Comparison of ENCODE assay signal across 23 mouse cellular contexts in the genomic region with DNA sequence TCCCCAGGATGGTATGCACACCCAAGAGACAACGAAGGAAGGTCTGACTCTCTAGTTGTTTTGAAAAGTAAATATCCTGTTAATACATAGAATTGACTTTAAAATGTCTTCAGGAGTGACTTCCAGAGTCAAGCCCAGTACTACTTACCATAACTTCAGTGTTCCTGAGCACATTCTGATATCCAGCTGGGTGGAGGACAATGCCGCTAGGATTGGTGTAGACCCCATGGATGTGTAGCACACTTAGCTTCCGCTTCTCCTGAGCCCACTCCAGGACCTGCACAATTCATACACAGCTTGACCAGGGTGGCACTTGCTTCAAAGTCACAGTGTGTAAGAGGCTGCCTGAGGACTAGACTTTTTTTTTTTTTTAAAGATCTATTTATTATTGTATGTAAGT. TPM values are rescaled to one million over a fixed set of nuclear protein-coding genes. Genes with fewer than 3 reads are reported as not detected.
DNase-seq lines count a peak whose midpoint lies in the region; ATAC-seq lines count a peak whose summit lies in the region.
"Had no signal": no experiment of that assay in that cellular context is flagged by ENCODE, and none has a peak within 500 bp of the region (broad histone marks: within the 10 kb centered on the region; RNA-seq: fewer than 3 reads in every experiment).

No protein-coding gene starts in this region.

- 95% methylated on average over 3 of the region's 3 CpGs for WGBS in midbrain, embryonic 11.5 days
- 99% methylated on average over 3 of the region's 3 CpGs for WGBS in midbrain, embryonic 14.5 days
- 95% methylated on average over 3 of the region's 3 CpGs for WGBS in neural tube, embryonic 15.5 days

- H3K36me3 ChIP-seq in midbrain, embryonic 11.5 days (ENCODE audit: control insufficient read depth, insufficient read depth, low read length) = peaks cover 3% of the 10 kb centered on the region; the same call in 1 of the 2 replicates
- H3K36me3 ChIP-seq in midbrain, embryonic 14.5 days (ENCODE audit: control insufficient read depth, insufficient read depth, low read length) = peaks cover 53% of the 10 kb centered on the region
- peaks cover 60% of the 10 kb centered on the region for H3K36me3 ChIP-seq in neural tube, embryonic 15.5 days

- no peaks in the 10 kb centered on the region for H3K9me3 ChIP-seq in midbrain, embryonic 11.5 days (ENCODE audit: control insufficient read depth, low read length)
- H3K9me3 ChIP-seq in midbrain, embryonic 14.5 days (ENCODE audit: control insufficient read depth, low read length) = no peaks in the 10 kb centered on the region
- H3K9me3 ChIP-seq in neural tube, embryonic 15.5 days (replicated peaks) = no peaks in the 10 kb centered on the region
- H3K9me3 ChIP-seq: embryonic facial prominence, embryonic 10.5 days; embryonic facial prominence, embryonic 12.5 days; forebrain, embryonic 10.5 days; forebrain, embryonic 12.5 days had no signal

- no peaks in the 10 kb centered on the region for H3K27me3 ChIP-seq in midbrain, embryonic 11.5 days (ENCODE audit: control insufficient read depth, insufficient read depth, low read length)
- no peaks in the 10 kb centered on the region for H3K27me3 ChIP-seq in midbrain, embryonic 14.5 days (ENCODE audit: control insufficient read depth, insufficient read depth, low read length)
- no peaks in the 10 kb centered on the region for H3K27me3 ChIP-seq in neural tube, embryonic 15.5 days (replicated peaks)
- H3K27me3 ChIP-seq: CH12.LX; embryonic facial prominence, embryonic 12.5 days; forebrain, embryonic 12.5 days had no signal

- DNase-seq in midbrain, embryonic 11.5 days (ENCODE audit: low spot score, missing footprints) = peak; percentile 69
- no peak for DNase-seq in midbrain, embryonic 14.5 days
- peak; percentile 80 for DNase-seq in ZHBTc4 (ENCODE audit: low read depth, low spot score)
- no peak for DNase-seq in right cerebral cortex, postnatal 25 days
- DNase-seq: adrenal gland, adult 2 months; adrenal gland, postnatal 10 days; adrenal gland, postnatal 25 days; B cell, adult 2 months; cerebellum, adult 11-12 months; cerebellum, adult 2 months; cerebellum, adult 9-10 months; cerebellum, postnatal 10 days; cerebellum, postnatal 25 days had no signal

- no peak overlapping the region for H3K27ac ChIP-seq in midbrain, embryonic 11.5 days (ENCODE audit: low read depth, low read length)
- H3K27ac ChIP-seq in midbrain, embryonic 14.5 days (replicated peaks; ENCODE audit: low read depth, low read length) = no peak overlapping the region
- H3K27ac ChIP-seq in neural tube, embryonic 15.5 days (replicated peaks) = no peak overlapping the region
- H3K27ac ChIP-seq: embryonic facial prominence, embryonic 10.5 days; embryonic facial prominence, embryonic 12.5 days; forebrain, embryonic 10.5 days; forebrain, embryonic 12.5 days had no signal

- no peak for ATAC-seq in midbrain, embryonic 11.5 days (ENCODE audit: low FRiP score)
- ATAC-seq in midbrain, embryonic 14.5 days (ENCODE audit: low FRiP score, low TSS enrichment) = no peak
- no peak for ATAC-seq in neural tube, embryonic 15.5 days (ENCODE audit: low FRiP score)
- ATAC-seq: CD4-positive, CD25-positive, alpha-beta regulatory T cell, adult 4 months; forebrain, embryonic 14.5 days; forebrain, embryonic 16.5 days had no signal

- no peak overlapping the region for H3K4me3 ChIP-seq in midbrain, embryonic 11.5 days (ENCODE audit: low read depth, low read length)
- H3K4me3 ChIP-seq in midbrain, embryonic 14.5 days (replicated peaks; ENCODE audit: low read depth, low read length) = no peak overlapping the region
- no peak overlapping the region for H3K4me3 ChIP-seq in neural tube, embryonic 15.5 days (replicated peaks)
- H3K4me3 ChIP-seq: embryonic facial prominence, embryonic 10.5 days; embryonic facial prominence, embryonic 12.5 days; erythroblast, embryonic 14.5 days; forebrain, embryonic 10.5 days; forebrain, embryonic 12.5 days had no signal

- no peak overlapping the region for H3K4me2 ChIP-seq in midbrain, embryonic 11.5 days
- H3K4me2 ChIP-seq in midbrain, embryonic 14.5 days (ENCODE audit: low read length) = no peak overlapping the region
- no peak overlapping the region for H3K4me2 ChIP-seq in neural tube, embryonic 15.5 days
- H3K4me2 ChIP-seq: embryonic facial prominence, embryonic 12.5 days; forebrain, embryonic 12.5 days had no signal

- H3K9ac ChIP-seq in midbrain, embryonic 11.5 days (ENCODE audit: low read length) = no peak overlapping the region
- H3K9ac ChIP-seq in midbrain, embryonic 14.5 days (replicated peaks; ENCODE audit: low read length) = no peak overlapping the region
- no peak overlapping the region for H3K9ac ChIP-seq in neural tube, embryonic 15.5 days (replicated peaks)
- H3K9ac ChIP-seq: embryonic facial prominence, embryonic 12.5 days; forebrain, embryonic 12.5 days had no signal

- no peaks in the 10 kb centered on the region for H3K4me1 ChIP-seq in midbrain, embryonic 11.5 days (ENCODE audit: control insufficient read depth, insufficient read depth, low read length)
- no peaks in the 10 kb centered on the region for H3K4me1 ChIP-seq in midbrain, embryonic 14.5 days (ENCODE audit: control insufficient read depth, insufficient read depth, low read length)
- no peaks in the 10 kb centered on the region for H3K4me1 ChIP-seq in neural tube, embryonic 15.5 days
- H3K4me1 ChIP-seq: embryonic facial prominence, embryonic 10.5 days; embryonic facial prominence, embryonic 12.5 days; forebrain, embryonic 10.5 days; forebrain, embryonic 12.5 days had no signal

RNA-seq across cellular contexts. Expression of a gene that starts 12.6 kb away (rescaled TPM):
- polyA plus RNA-seq in midbrain, embryonic 11.5 days (2014; fragmentation: Nextera tagmentation; extraction: Ambion mirVana) = 29.9 and 31.5 TPM in 2 replicates
- 32.9 and 40.6 TPM in 2 replicates for polyA plus RNA-seq in midbrain, embryonic 14.5 days (2014; fragmentation: Nextera tagmentation; extraction: Ambion mirVana)
- 48.2 and 50.1 TPM in 2 replicates for polyA plus RNA-seq in neural tube, embryonic 15.5 days (2015; fragmentation: Nextera tagmentation; extraction: Ambion mirVana)

RNA-seq across cellular contexts. Expression of a gene that starts 23.4 kb away (rescaled TPM):
- polyA plus RNA-seq in midbrain, embryonic 11.5 days (2014; fragmentation: Nextera tagmentation; extraction: Ambion mirVana) = 14.1 and 14.6 TPM in 2 replicates
- 4.0 and 6.3 TPM in 2 replicates for polyA plus RNA-seq in midbrain, embryonic 14.5 days (2014; fragmentation: Nextera tagmentation; extraction: Ambion mirVana)
- 4.7 and 5.6 TPM in 2 replicates for polyA plus RNA-seq in neural tube, embryonic 15.5 days (2015; fragmentation: Nextera tagmentation; extraction: Ambion mirVana)

RNA-seq across cellular contexts. Expression of a gene that starts 23.5 kb away (rescaled TPM):
- polyA plus RNA-seq in midbrain, embryonic 11.5 days (2014; fragmentation: Nextera tagmentation; extraction: Ambion mirVana) = 95.7 and 96.9 TPM in 2 replicates
- polyA plus RNA-seq in midbrain, embryonic 14.5 days (2014; fragmentation: Nextera tagmentation; extraction: Ambion mirVana) = 49.0 and 72.5 TPM in 2 replicates
- 67.2 and 69.1 TPM in 2 replicates for polyA plus RNA-seq in neural tube, embryonic 15.5 days (2015; fragmentation: Nextera tagmentation; extraction: Ambion mirVana)

RNA-seq across cellular contexts. Expression of a gene that starts 44.1 kb away (rescaled TPM):
- 82.0 and 82.2 TPM in 2 replicates for polyA plus RNA-seq in midbrain, embryonic 11.5 days (2014; fragmentation: Nextera tagmentation; extraction: Ambion mirVana)
- 65.1 and 68.3 TPM in 2 replicates for polyA plus RNA-seq in midbrain, embryonic 14.5 days (2014; fragmentation: Nextera tagmentation; extraction: Ambion mirVana)
- 47.5 and 48.8 TPM in 2 replicates for polyA plus RNA-seq in neural tube, embryonic 15.5 days (2015; fragmentation: Nextera tagmentation; extraction: Ambion mirVana)

RNA-seq across cellular contexts. Expression of a gene that starts 44.2 kb away (rescaled TPM):
- 29.6 and 29.8 TPM in 2 replicates for polyA plus RNA-seq in midbrain, embryonic 11.5 days (2014; fragmentation: Nextera tagmentation; extraction: Ambion mirVana)
- polyA plus RNA-seq in midbrain, embryonic 14.5 days (2014; fragmentation: Nextera tagmentation; extraction: Ambion mirVana) = 18.1 and 19.4 TPM in 2 replicates
- 17.9 and 19.4 TPM in 2 replicates for polyA plus RNA-seq in neural tube, embryonic 15.5 days (2015; fragmentation: Nextera tagmentation; extraction: Ambion mirVana)

Comparison
In these comparisons a context has a peak if more than half of its experiments do, and no peak if none do; other contexts are left out.
1. DNase-seq: peak in midbrain, embryonic 11.5 days (single experiment) and ZHBTc4 (single experiment); none in midbrain, embryonic 14.5 days (single experiment) and right cerebral cortex, postnatal 25 days (single experiment).